Mouse (Mus musculus): Measurements from ENCODE around the gene Cck. TPM values are rescaled to one million over a fixed set of nuclear protein-coding genes. Genes with fewer than 3 reads are reported as not detected.
"Not testable (repeated sequence)": the region's sequence is repeated elsewhere in the genome, so short reads cannot be mapped to it uniquely, and the experiment has no call there.

The Cck gene
- polyA plus RNA-seq, 1 experiment from 2014 or later, result 2.8 TPM

GRCm38 (mm10) chr9:121467460-121467859, 28.0 kb downstream of the Cck start:
- no peak overlapping the region for H3K27ac ChIP-seq (ENCODE audit: low read length)
- H3K4me3 ChIP-seq (ENCODE audit: low read length), result no peak overlapping the region
- H3K9ac ChIP-seq (replicated peaks; ENCODE audit: low read length), result no peak overlapping the region
- no peak for ATAC-seq (ENCODE audit: low FRiP score, low TSS enrichment)
- H3K9me3 ChIP-seq (ENCODE audit: low read length), result no peaks in the 10 kb centered on the region
- H3K4me2 ChIP-seq (replicated peaks; ENCODE audit: low read depth, low read length), result no peak overlapping the region
- no peaks in the 10 kb centered on the region for H3K4me1 ChIP-seq (ENCODE audit: insufficient read depth, low read length)
- 84% methylated on average over 11 of the region's 11 CpGs for WGBS
- H3K27me3 ChIP-seq (ENCODE audit: insufficient read depth, low read length), result no peaks in the 10 kb centered on the region
- 0 out of 2 replicates have a peak, but pooled peaks cover 8% of the 10 kb centered on the region for H3K36me3 ChIP-seq (ENCODE audit: insufficient read depth, low read length)

- 32% methylated on average over 16 of the region's 16 CpGs for WGBS
- Histone ChIP-seq H3K27me3 (ENCODE audit: insufficient read depth, low read length) (no peaks in the 10 kb centered on the region), H3K4me1 (ENCODE audit: insufficient read depth, low read length) (peaks cover 8% of the 10 kb centered on the region), H3K36me3 (ENCODE audit: insufficient read depth, low read length) (peaks cover 16% of the 10 kb centered on the region), H3K4me2 (replicated peaks; ENCODE audit: low read depth, low read length) (no peak overlapping the region), H3K27ac (ENCODE audit: low read length) (no peak overlapping the region), H3K9me3 (ENCODE audit: low read length) (no peaks in the 10 kb centered on the region), H3K9ac (replicated peaks; ENCODE audit: low read length) (peak overlapping the region; percentile 22; the same call in 1 of the 2 replicates), H3K4me3 (ENCODE audit: low read length) (no peak overlapping the region)
- peak; percentile 62; the same call in 1 of the 2 replicates for ATAC-seq (ENCODE audit: low FRiP score, low TSS enrichment)
These were observed 35.0 kb downstream of the Cck start for GRCm38 (mm10) chr9:121460527-121460926.

GRCm38 (mm10) chr9:121459950-121460349, 35.5 kb downstream of the Cck start:
- Histone ChIP-seq H3K4me1 (ENCODE audit: insufficient read depth, low read length) (peaks cover 8% of the 10 kb centered on the region), H3K4me3 (ENCODE audit: low read length) (no peak overlapping the region), H3K27me3 (ENCODE audit: insufficient read depth, low read length) (no peaks in the 10 kb centered on the region), H3K9ac (replicated peaks; ENCODE audit: low read length) (no peak overlapping the region), H3K9me3 (ENCODE audit: low read length) (no peaks in the 10 kb centered on the region), H3K36me3 (ENCODE audit: insufficient read depth, low read length) (peaks cover 16% of the 10 kb centered on the region), H3K4me2 (replicated peaks; ENCODE audit: low read depth, low read length) (no peak overlapping the region), H3K27ac (ENCODE audit: low read length) (no peak overlapping the region)
- peak; percentile 64; the same call in 1 of the 2 replicates for ATAC-seq (ENCODE audit: low FRiP score, low TSS enrichment)
- 34% methylated on average over 2 of the region's 2 CpGs for WGBS

GRCm38 (mm10) chr9:121458466-121458865, 37.0 kb downstream of the Cck start:
- H3K27me3 ChIP-seq (ENCODE audit: insufficient read depth, low read length), result no peaks in the 10 kb centered on the region
- no peak overlapping the region for H3K4me3 ChIP-seq (ENCODE audit: low read length)
- H3K9me3 ChIP-seq (ENCODE audit: low read length), result no peaks in the 10 kb centered on the region
- ATAC-seq (ENCODE audit: low FRiP score, low TSS enrichment), result no peak
- peaks cover 8% of the 10 kb centered on the region for H3K4me1 ChIP-seq (ENCODE audit: insufficient read depth, low read length)
- no peak overlapping the region for H3K27ac ChIP-seq (ENCODE audit: low read length)
- H3K9ac ChIP-seq (replicated peaks; ENCODE audit: low read length), result no peak overlapping the region
- no peak overlapping the region for H3K4me2 ChIP-seq (replicated peaks; ENCODE audit: low read depth, low read length)
- WGBS, result 24% methylated on average over 8 of the region's 8 CpGs
- H3K36me3 ChIP-seq (ENCODE audit: insufficient read depth, low read length), result peaks cover 23% of the 10 kb centered on the region

GRCm38 (mm10) chr9:121456739-121457515, 38.6 kb downstream of the Cck start:
- Histone ChIP-seq H3K9ac (replicated peaks; ENCODE audit: low read length) (no peak overlapping the region), H3K9me3 (ENCODE audit: low read length) (no peaks in the 10 kb centered on the region), H3K4me2 (replicated peaks; ENCODE audit: low read depth, low read length) (no peak overlapping the region), H3K4me3 (ENCODE audit: low read length) (no peak overlapping the region), H3K36me3 (ENCODE audit: insufficient read depth, low read length) (peaks cover 30% of the 10 kb centered on the region), H3K4me1 (ENCODE audit: insufficient read depth, low read length) (peaks cover 8% of the 10 kb centered on the region), H3K27me3 (ENCODE audit: insufficient read depth, low read length) (no peaks in the 10 kb centered on the region), H3K27ac (ENCODE audit: low read length) (no peak overlapping the region)
- no peak for ATAC-seq (ENCODE audit: low FRiP score, low TSS enrichment)
- 78% methylated on average over 13 of the region's 13 CpGs for WGBS

- Histone ChIP-seq H3K4me3 (ENCODE audit: low read length) (no peak overlapping the region), H3K27me3 (ENCODE audit: insufficient read depth, low read length) (no peaks in the 10 kb centered on the region), H3K4me2 (replicated peaks; ENCODE audit: low read depth, low read length) (no peak overlapping the region), H3K9ac (replicated peaks; ENCODE audit: low read length) (no peak overlapping the region), H3K36me3 (ENCODE audit: insufficient read depth, low read length) (peaks cover 30% of the 10 kb centered on the region), H3K27ac (ENCODE audit: low read length) (no peak overlapping the region), H3K4me1 (ENCODE audit: insufficient read depth, low read length) (peaks cover 1% of the 10 kb centered on the region), H3K9me3 (ENCODE audit: low read length) (no peaks in the 10 kb centered on the region)
- 84% methylated on average over 3 of the region's 3 CpGs for WGBS
- no peak for ATAC-seq (ENCODE audit: low FRiP score, low TSS enrichment)
These were observed 40.6 kb downstream of the Cck start for GRCm38 (mm10) chr9:121454891-121455290.

GRCm38 (mm10) chr9:121452342-121452942, 43.1 kb downstream of the Cck start:
- not testable (repeated sequence) for ATAC-seq (ENCODE audit: low FRiP score, low TSS enrichment)

GRCm38 (mm10) chr9:121446431-121446831, 49.1 kb downstream of the Cck start:
- WGBS, result 88% methylated on average over 13 of the region's 13 CpGs
- H3K4me3 ChIP-seq (ENCODE audit: low read length), result no peak overlapping the region
- no peak overlapping the region for H3K27ac ChIP-seq (ENCODE audit: low read length)
- H3K4me2 ChIP-seq (replicated peaks; ENCODE audit: low read depth, low read length), result no peak overlapping the region
- ATAC-seq (ENCODE audit: low FRiP score, low TSS enrichment), result no peak
- no peaks in the 10 kb centered on the region for H3K9me3 ChIP-seq (ENCODE audit: low read length)
- H3K27me3 ChIP-seq (ENCODE audit: insufficient read depth, low read length), result no peaks in the 10 kb centered on the region
- H3K9ac ChIP-seq (replicated peaks; ENCODE audit: low read length), result no peak overlapping the region
- H3K4me1 ChIP-seq (ENCODE audit: insufficient read depth, low read length), result no peaks in the 10 kb centered on the region
- peaks cover 41% of the 10 kb centered on the region for H3K36me3 ChIP-seq (ENCODE audit: insufficient read depth, low read length)

More at GRCm38 (mm10) chr9:121452342-121452942, 43.1 kb downstream of the Cck start:
- H3K4me3 ChIP-seq (ENCODE audit: low read length); H3K9ac ChIP-seq (replicated peaks; ENCODE audit: low read length); H3K9me3 ChIP-seq (ENCODE audit: low read length); H3K4me1 ChIP-seq (ENCODE audit: insufficient read depth, low read length); H3K27ac ChIP-seq (ENCODE audit: low read length); H3K4me2 ChIP-seq (replicated peaks; ENCODE audit: low read depth, low read length); H3K27me3 ChIP-seq (ENCODE audit: insufficient read depth, low read length): not testable (repeated sequence)
- WGBS, result 79% methylated on average over 9 of the region's 9 CpGs
- H3K36me3 ChIP-seq (ENCODE audit: insufficient read depth, low read length), result peaks cover 48% of the 10 kb centered on the region

- H3K4me3 ChIP-seq (ENCODE audit: low read length), result no peak overlapping the region
- peaks cover 36% of the 10 kb centered on the region for H3K36me3 ChIP-seq (ENCODE audit: insufficient read depth, low read length)
- H3K27me3 ChIP-seq (ENCODE audit: insufficient read depth, low read length), result no peaks in the 10 kb centered on the region
- no peak for ATAC-seq (ENCODE audit: low FRiP score, low TSS enrichment)
- no peak overlapping the region for H3K27ac ChIP-seq (ENCODE audit: low read length)
- no peaks in the 10 kb centered on the region for H3K9me3 ChIP-seq (ENCODE audit: low read length)
- no peak overlapping the region for H3K9ac ChIP-seq (replicated peaks; ENCODE audit: low read length)
- WGBS, result 80% methylated on average over 2 of the region's 2 CpGs
- H3K4me1 ChIP-seq (ENCODE audit: insufficient read depth, low read length), result no peaks in the 10 kb centered on the region
- H3K4me2 ChIP-seq (replicated peaks; ENCODE audit: low read depth, low read length), result no peak overlapping the region
These were observed 50.1 kb downstream of the Cck start for GRCm38 (mm10) chr9:121445364-121445763.

GRCm38 (mm10) chr9:121444367-121444707, 51.2 kb downstream of the Cck start:
- no peak overlapping the region for H3K4me3 ChIP-seq (ENCODE audit: low read length)

More at GRCm38 (mm10) chr9:121444367-121444707, 51.2 kb downstream of the Cck start:
- Histone ChIP-seq H3K9me3 (ENCODE audit: low read length) (no peaks in the 10 kb centered on the region), H3K27me3 (ENCODE audit: insufficient read depth, low read length) (no peaks in the 10 kb centered on the region), H3K36me3 (ENCODE audit: insufficient read depth, low read length) (peaks cover 29% of the 10 kb centered on the region), H3K4me1 (ENCODE audit: insufficient read depth, low read length) (no peaks in the 10 kb centered on the region), H3K27ac (ENCODE audit: low read length) (no peak overlapping the region), H3K4me2 (replicated peaks; ENCODE audit: low read depth, low read length) (no peak overlapping the region), H3K9ac (replicated peaks; ENCODE audit: low read length) (no peak overlapping the region)
- ATAC-seq (ENCODE audit: low FRiP score, low TSS enrichment), result no peak
- 74% methylated on average over 3 of the region's 3 CpGs for WGBS

Measured in kidney, embryonic 16.5 days (tissue).